Mouse (Mus musculus) spleen, adult 18-20 months (tissue): ENCODE results near the gene Bloc1s2.
A peak's percentile ranks its signal among the peaks of the same experiment; 100 is the strongest.
"Not testable (repeated sequence)": the region's sequence is repeated elsewhere in the genome, so short reads cannot be mapped to it uniquely, and the experiment has no call there.

Experiments
- DNase-seq, 2 experiments: peaks; one replicate each; pipeline ENCODE4 v3.0.0; 2022; ENCODE audit warnings: mixed read lengths in 2 of 2

Bloc1s2 gene

GRCm38 (mm10) chr19:44127729-44128497 is 18.3 kb downstream of the Bloc1s2 start:
- DNase-seq: no peak

GRCm38 (mm10) chr19:44121137-44121536 is 25.1 kb downstream of the Bloc1s2 start:
- DNase-seq: no peak

- not testable (repeated sequence) for DNase-seq
These were observed 25.6 kb downstream of the Bloc1s2 start for GRCm38 (mm10) chr19:44120686-44121085.

GRCm38 (mm10) chr19:44117793-44118192 is 28.5 kb downstream of the Bloc1s2 start:
- DNase-seq: peak in 1 of 2 experiments; percentile 13

GRCm38 (mm10) chr19:44111706-44112105 is 34.5 kb downstream of the Bloc1s2 start:
- no peak for DNase-seq

GRCm38 (mm10) chr19:44110356-44110755 is 35.9 kb downstream of the Bloc1s2 start:
- no peak for DNase-seq

GRCm38 (mm10) chr19:44108996-44109395 is 37.2 kb downstream of the Bloc1s2 start:
- no peak for DNase-seq

- no peak for DNase-seq
These were observed 38.4 kb downstream of the Bloc1s2 start for GRCm38 (mm10) chr19:44107661-44108521.

- peak; percentile 84 to 91 for DNase-seq
These were observed 39.2 kb downstream of the Bloc1s2 start, which contains the start of gene Chuk for GRCm38 (mm10) chr19:44106831-44107660. Chuk (minus strand) TSS chr19:44107480.

- DNase-seq: no peak
These were observed 41.9 kb downstream of the Bloc1s2 start for GRCm38 (mm10) chr19:44104393-44104792.

GRCm38 (mm10) chr19:44103001-44103400 is 43.2 kb downstream of the Bloc1s2 start:
- no peak for DNase-seq

- DNase-seq: no peak
These were observed 45.4 kb downstream of the Bloc1s2 start for GRCm38 (mm10) chr19:44100840-44101239.
